Mouse (Mus musculus): Measurements from ENCODE around the gene Ahnak. TPM values are rescaled to one million over a fixed set of nuclear protein-coding genes. Genes with fewer than 3 reads are reported as not detected.
"Not testable (repeated sequence)": the region's sequence is repeated elsewhere in the genome, so short reads cannot be mapped to it uniquely, and the experiment has no call there.

The Ahnak gene
- polyA plus RNA-seq, 1 experiment from 2014 or later = 7.1 TPM

DNA sequence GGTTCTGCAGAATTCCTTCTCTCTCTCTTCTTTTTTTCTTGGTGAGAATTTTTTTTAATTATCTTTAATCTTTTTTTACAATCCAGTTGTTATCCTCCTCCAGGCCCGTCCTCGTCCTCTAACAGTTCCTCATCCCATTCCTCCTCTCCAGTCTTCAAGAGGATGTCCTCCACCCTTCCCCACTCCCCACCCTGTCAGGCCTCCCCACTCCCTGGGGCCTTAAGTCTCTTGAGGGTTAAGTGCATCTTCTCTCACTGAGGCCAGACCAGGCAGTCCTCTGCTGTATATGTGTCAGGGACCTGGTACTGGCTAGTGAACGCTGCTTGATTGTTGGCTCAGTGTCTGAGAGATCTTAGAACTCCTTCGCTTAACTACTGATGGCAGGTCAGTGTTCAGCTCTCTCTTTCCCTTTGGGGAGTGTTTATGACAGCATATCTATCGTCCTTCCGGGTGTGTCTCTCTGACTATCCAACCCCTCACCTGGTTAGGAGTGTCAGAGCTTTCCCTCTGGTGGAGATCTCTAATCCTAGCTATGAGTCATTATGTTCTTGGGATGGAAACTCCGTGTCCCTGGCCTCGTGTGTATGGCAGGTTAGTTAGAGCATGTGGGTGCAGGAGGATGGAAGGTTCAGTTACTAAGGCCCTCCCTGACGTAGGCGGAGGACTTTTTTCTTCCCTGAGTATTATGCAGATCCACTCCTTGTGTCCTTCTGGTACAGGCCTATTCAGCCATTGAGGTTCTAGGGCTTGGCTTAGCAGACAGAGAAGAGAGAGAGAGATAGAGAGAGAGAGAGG is 5.9 kb downstream of the Ahnak start:
- DNase-seq (ENCODE audit: low spot score) (no peak), ATAC-seq (replicated peaks; ENCODE audit: low FRiP score) (no peak)
- 82% methylated on average over 10 of the region's 10 CpGs for WGBS

GRCm38 (mm10) chr19:8996601-8997000 is 7.5 kb downstream of the Ahnak start:
- 91% methylated on average over 6 of the region's 6 CpGs for WGBS
- DNase-seq (ENCODE audit: low spot score) = no peak
- Histone ChIP-seq H3K27me3 (ENCODE audit: control insufficient read depth, insufficient read depth, low read length) (no peaks in the 10 kb centered on the region), H3K4me3 (ENCODE audit: low read depth, low read length) (no peak overlapping the region), H3K36me3 (ENCODE audit: control insufficient read depth, insufficient read depth, low read length) (no peaks in the 10 kb centered on the region), H3K4me2 (ENCODE audit: low read depth, low read length, severe bottlenecking) (no peak overlapping the region), H3K9me3 (ENCODE audit: control insufficient read depth, low read length) (no peaks in the 10 kb centered on the region), H3K9ac (ENCODE audit: low read length) (no peak overlapping the region), H3K27ac (ENCODE audit: low read depth, low read length) (no peak overlapping the region), H3K4me1 (replicated peaks; ENCODE audit: control insufficient read depth, insufficient read depth, low read length) (no peaks in the 10 kb centered on the region)
- ATAC-seq (replicated peaks; ENCODE audit: low FRiP score) = no peak

More for the DNA sequence above, 5.9 kb downstream of the Ahnak start:
- Histone ChIP-seq H3K27ac (ENCODE audit: low read depth, low read length) (no peak overlapping the region), H3K4me3 (ENCODE audit: low read depth, low read length) (no peak overlapping the region), H3K9ac (ENCODE audit: low read length) (no peak overlapping the region), H3K9me3 (ENCODE audit: control insufficient read depth, low read length) (no peaks in the 10 kb centered on the region), H3K27me3 (ENCODE audit: control insufficient read depth, insufficient read depth, low read length) (no peaks in the 10 kb centered on the region), H3K4me1 (replicated peaks; ENCODE audit: control insufficient read depth, insufficient read depth, low read length) (no peaks in the 10 kb centered on the region; the same call in 1 of the 2 replicates), H3K4me2 (ENCODE audit: low read depth, low read length, severe bottlenecking) (no peak overlapping the region), H3K36me3 (ENCODE audit: control insufficient read depth, insufficient read depth, low read length) (no peaks in the 10 kb centered on the region)

DNA sequence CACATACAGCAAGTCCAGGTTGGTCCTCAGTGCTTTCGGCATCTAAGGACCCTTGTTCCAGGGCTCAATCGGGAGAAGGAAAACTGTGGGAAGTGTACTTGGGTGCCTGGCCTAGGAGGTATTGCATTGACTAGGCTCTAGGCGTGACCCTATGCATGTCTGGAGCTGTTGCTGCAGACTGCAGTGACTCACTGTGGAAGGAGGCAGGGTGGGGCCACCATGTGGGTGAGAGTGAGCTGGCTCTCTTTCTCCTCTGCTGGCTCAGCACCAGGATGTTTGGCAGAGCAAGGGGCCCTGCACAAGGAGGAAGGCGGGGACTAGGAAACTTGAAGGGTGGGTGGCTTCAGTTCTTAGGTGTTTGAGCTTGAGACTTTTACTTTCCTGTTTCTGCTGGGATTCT is 8.5 kb downstream of the Ahnak start:
- 86% methylated on average over 4 of the region's 4 CpGs for WGBS
- Histone ChIP-seq H3K9ac (ENCODE audit: low read length) (no peak overlapping the region), H3K36me3 (ENCODE audit: control insufficient read depth, insufficient read depth, low read length) (no peaks in the 10 kb centered on the region), H3K27me3 (ENCODE audit: control insufficient read depth, insufficient read depth, low read length) (no peaks in the 10 kb centered on the region), H3K9me3 (ENCODE audit: control insufficient read depth, low read length) (no peaks in the 10 kb centered on the region), H3K4me2 (ENCODE audit: low read depth, low read length, severe bottlenecking) (no peak overlapping the region), H3K27ac (ENCODE audit: low read depth, low read length) (no peak overlapping the region), H3K4me3 (ENCODE audit: low read depth, low read length) (no peak overlapping the region), H3K4me1 (replicated peaks; ENCODE audit: control insufficient read depth, insufficient read depth, low read length) (no peaks in the 10 kb centered on the region)
- DNase-seq (ENCODE audit: low spot score) (no peak), ATAC-seq (replicated peaks; ENCODE audit: low FRiP score) (no peak)

DNA sequence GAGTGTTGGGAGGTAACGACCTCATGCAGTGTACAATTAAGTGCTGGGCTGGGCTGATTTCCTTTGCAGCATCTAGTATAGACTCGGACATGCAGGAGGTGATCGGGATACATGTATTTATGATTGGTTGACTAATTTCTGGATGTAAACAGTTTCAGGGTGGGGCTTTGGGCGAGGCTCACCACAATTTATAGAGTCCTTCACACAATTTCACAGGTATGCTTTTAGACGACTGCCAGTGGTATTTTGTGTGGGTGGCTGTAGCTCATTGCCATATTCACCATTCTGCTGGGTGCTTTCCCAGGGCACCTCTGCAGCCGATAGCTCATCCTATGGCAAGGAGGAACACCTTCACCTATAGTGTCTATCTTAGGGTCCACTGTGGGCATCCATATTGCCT is 9.5 kb downstream of the Ahnak start:
- Histone ChIP-seq H3K9ac (ENCODE audit: low read length) (no peak overlapping the region), H3K27me3 (ENCODE audit: control insufficient read depth, insufficient read depth, low read length) (no peaks in the 10 kb centered on the region), H3K4me3 (ENCODE audit: low read depth, low read length) (no peak overlapping the region), H3K36me3 (ENCODE audit: control insufficient read depth, insufficient read depth, low read length) (no peaks in the 10 kb centered on the region), H3K9me3 (ENCODE audit: control insufficient read depth, low read length) (no peaks in the 10 kb centered on the region), H3K4me1 (replicated peaks; ENCODE audit: control insufficient read depth, insufficient read depth, low read length) (no peaks in the 10 kb centered on the region), H3K27ac (ENCODE audit: low read depth, low read length) (no peak overlapping the region), H3K4me2 (ENCODE audit: low read depth, low read length, severe bottlenecking) (no peak overlapping the region)
- ATAC-seq (replicated peaks; ENCODE audit: low FRiP score) = no peak
- DNase-seq (ENCODE audit: low spot score) = no peak
- WGBS = 85% methylated on average over 6 of the region's 6 CpGs

DNA sequence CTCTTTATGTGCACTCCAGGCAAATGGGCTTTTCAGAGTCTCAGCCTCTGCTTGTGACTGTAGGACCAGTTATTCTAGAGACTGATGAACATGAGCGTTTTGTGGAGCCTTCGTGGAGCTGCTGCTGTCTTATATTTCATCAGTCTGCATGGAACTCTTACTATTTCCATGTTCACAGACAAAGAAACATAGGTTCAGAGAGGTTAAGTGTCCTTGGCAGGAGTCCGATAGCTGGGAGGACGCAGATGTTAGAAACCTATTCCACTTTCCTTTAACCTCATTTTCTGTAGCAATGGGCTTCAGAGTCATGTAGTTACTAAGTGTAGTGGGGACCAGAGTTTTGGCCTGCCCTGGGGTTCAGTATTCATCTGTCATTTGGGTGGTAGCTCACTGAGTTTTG is 10.1 kb downstream of the Ahnak start:
- H3K4me3 ChIP-seq (ENCODE audit: low read depth, low read length) = no peak overlapping the region
- no peaks in the 10 kb centered on the region for H3K4me1 ChIP-seq (replicated peaks; ENCODE audit: control insufficient read depth, insufficient read depth, low read length)
- ATAC-seq (replicated peaks; ENCODE audit: low FRiP score) (no peak), DNase-seq (ENCODE audit: low spot score) (no peak)
- no peaks in the 10 kb centered on the region for H3K9me3 ChIP-seq (ENCODE audit: control insufficient read depth, low read length)
- H3K36me3 ChIP-seq (ENCODE audit: control insufficient read depth, insufficient read depth, low read length) = no peaks in the 10 kb centered on the region
- H3K27ac ChIP-seq (ENCODE audit: low read depth, low read length) = no peak overlapping the region
- WGBS = 95% methylated on average over 4 of the region's 4 CpGs
- H3K27me3 ChIP-seq (ENCODE audit: control insufficient read depth, insufficient read depth, low read length) = no peaks in the 10 kb centered on the region
- no peak overlapping the region for H3K4me2 ChIP-seq (ENCODE audit: low read depth, low read length, severe bottlenecking)
- H3K9ac ChIP-seq (ENCODE audit: low read length) = no peak overlapping the region

DNA sequence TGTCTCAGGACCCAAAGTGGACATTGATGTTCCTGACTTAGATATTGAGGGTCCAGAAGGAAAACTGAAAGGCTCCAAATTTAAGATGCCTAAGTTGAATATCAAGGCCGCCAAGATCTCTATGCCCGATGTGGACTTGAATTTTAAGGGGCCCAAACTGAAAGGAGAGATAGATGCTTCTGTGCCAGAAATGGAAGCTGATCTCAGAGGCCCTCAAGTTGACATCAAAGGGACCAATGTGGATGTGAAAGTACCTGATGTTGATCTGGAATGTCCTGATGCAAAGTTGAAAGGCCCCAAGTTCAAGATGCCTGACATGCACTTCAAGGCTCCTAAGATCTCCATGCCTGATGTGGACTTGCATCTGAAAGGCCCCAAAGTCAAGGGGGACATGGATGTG is 17.8 kb downstream of the Ahnak start:
- H3K4me2 ChIP-seq (ENCODE audit: low read depth, low read length, severe bottlenecking); H3K9ac ChIP-seq (ENCODE audit: low read length); DNase-seq (ENCODE audit: low spot score); H3K36me3 ChIP-seq (ENCODE audit: control insufficient read depth, insufficient read depth, low read length); H3K27me3 ChIP-seq (ENCODE audit: control insufficient read depth, insufficient read depth, low read length); H3K4me1 ChIP-seq (replicated peaks; ENCODE audit: control insufficient read depth, insufficient read depth, low read length); ATAC-seq (replicated peaks; ENCODE audit: low FRiP score); H3K4me3 ChIP-seq (ENCODE audit: low read depth, low read length); H3K9me3 ChIP-seq (ENCODE audit: control insufficient read depth, low read length); H3K27ac ChIP-seq (ENCODE audit: low read depth, low read length): not testable (repeated sequence)
- WGBS = 89% methylated on average over 2 of the region's 2 CpGs

- H3K9ac ChIP-seq (ENCODE audit: low read length) = no peak overlapping the region
- no peak overlapping the region for H3K27ac ChIP-seq (ENCODE audit: low read depth, low read length)
- H3K36me3 ChIP-seq (ENCODE audit: control insufficient read depth, insufficient read depth, low read length) = no peaks in the 10 kb centered on the region
- no peaks in the 10 kb centered on the region for H3K27me3 ChIP-seq (ENCODE audit: control insufficient read depth, insufficient read depth, low read length)
- no peak for DNase-seq (ENCODE audit: low spot score)
- no peaks in the 10 kb centered on the region for H3K4me1 ChIP-seq (replicated peaks; ENCODE audit: control insufficient read depth, insufficient read depth, low read length)
- H3K4me3 ChIP-seq (ENCODE audit: low read depth, low read length) = no peak overlapping the region
- no peak overlapping the region for H3K4me2 ChIP-seq (ENCODE audit: low read depth, low read length, severe bottlenecking)
- 91% methylated on average over 3 of the region's 3 CpGs for WGBS
- H3K9me3 ChIP-seq (ENCODE audit: control insufficient read depth, low read length) = no peaks in the 10 kb centered on the region
- ATAC-seq (replicated peaks; ENCODE audit: low FRiP score) = no peak
Measured at GRCm38 (mm10) chr19:9019298-9019697, 30.2 kb downstream of the Ahnak start.

DNA sequence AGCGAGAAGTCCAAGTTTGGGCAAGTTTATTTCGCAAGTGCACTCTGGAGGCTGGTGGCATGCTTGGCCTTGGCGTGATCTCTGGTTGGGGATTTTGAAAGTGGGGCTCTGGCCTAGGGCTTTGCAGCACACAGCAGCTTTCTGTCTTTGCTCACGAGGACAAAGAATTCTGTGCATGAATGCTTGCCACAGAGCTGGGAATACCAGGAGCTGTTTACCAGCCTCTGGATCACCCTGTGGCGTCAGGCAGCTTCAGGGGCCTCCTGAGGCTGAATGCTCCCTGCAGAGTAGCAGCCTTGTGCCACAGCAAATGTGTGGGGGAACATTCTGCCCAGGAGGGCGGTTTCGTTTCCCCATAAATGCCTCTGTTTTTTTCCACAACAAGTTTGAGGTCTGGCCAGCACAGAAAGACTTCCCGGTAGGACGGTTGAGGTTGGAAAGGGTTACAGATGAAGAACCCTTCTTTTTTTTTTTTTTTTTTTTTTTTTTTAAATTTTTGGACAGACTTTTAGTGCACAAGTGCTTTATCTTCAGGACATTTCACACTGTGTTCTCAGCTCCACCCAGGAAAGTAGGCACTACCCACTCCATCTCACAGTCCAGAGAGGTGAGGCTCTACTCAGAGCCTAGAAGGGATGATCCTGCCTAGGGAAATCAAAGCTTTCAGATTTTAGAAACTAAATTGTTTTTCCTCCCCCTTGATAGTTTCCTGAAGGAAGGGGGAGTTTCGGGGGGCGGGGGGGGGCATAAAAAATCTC is 34.1 kb downstream of the Ahnak start:
- no peak overlapping the region for H3K27ac ChIP-seq (ENCODE audit: low read depth, low read length)
- no peak overlapping the region for H3K4me2 ChIP-seq (ENCODE audit: low read depth, low read length, severe bottlenecking)
- no peaks in the 10 kb centered on the region for H3K27me3 ChIP-seq (ENCODE audit: control insufficient read depth, insufficient read depth, low read length)
- 61% methylated on average over 11 of the region's 11 CpGs for WGBS
- ATAC-seq (replicated peaks; ENCODE audit: low FRiP score) (no peak), DNase-seq (ENCODE audit: low spot score) (no peak)
- H3K4me3 ChIP-seq (ENCODE audit: low read depth, low read length) = no peak overlapping the region
- H3K4me1 ChIP-seq (replicated peaks; ENCODE audit: control insufficient read depth, insufficient read depth, low read length) = no peaks in the 10 kb centered on the region
- no peaks in the 10 kb centered on the region for H3K36me3 ChIP-seq (ENCODE audit: control insufficient read depth, insufficient read depth, low read length)
- H3K9me3 ChIP-seq (ENCODE audit: control insufficient read depth, low read length) = no peaks in the 10 kb centered on the region
- no peak overlapping the region for H3K9ac ChIP-seq (ENCODE audit: low read length)

All from forebrain, embryonic 11.5 days (tissue).